Mouse (Mus musculus): Measurements from ENCODE around the gene 5730522E02Rik.

Gene 5730522E02Rik

DNA sequence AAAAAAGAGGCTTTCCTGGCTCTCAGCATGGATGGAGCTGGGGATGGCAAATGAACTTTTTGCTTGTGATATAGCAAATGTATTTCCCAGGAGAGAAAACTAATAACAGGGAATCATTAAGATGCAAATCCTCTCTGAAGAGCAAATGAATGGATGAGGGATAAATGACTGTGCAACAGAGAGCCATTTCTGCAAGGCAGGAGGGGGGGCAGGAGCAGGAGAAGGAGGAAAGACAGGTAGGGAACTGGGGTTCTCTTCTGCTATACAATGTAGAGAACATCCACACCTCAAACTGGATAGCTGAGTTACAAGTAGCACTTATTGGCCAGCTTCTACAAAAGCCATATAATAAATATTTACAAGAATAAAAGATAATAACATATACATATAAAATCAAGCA is 390.8 kb downstream of the 5730522E02Rik start:
- DNase-seq (ENCODE audit: low spot score in 2 of 2): no peak

DNA sequence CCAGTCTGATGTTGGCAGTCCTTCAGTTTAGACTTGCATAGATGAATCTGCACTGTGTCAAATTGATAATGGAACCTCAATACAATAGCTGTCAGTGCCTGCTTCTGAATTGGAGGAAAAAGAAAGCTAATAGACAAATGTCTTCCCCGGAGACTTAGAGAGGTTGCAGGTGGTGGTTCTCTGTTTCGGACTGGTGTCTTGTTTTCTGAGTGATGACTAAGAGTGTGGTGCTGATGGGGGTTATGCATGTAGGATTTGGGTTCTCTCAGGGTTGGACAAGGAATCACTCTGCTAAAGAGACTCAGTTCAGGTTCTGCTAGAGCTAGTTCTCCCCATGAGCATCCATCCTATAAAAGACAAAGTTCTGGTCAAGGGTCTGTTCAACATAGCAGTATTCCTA is 397.1 kb downstream of the 5730522E02Rik start:
- no peak for DNase-seq (ENCODE audit: low spot score in 2 of 2)

DNA sequence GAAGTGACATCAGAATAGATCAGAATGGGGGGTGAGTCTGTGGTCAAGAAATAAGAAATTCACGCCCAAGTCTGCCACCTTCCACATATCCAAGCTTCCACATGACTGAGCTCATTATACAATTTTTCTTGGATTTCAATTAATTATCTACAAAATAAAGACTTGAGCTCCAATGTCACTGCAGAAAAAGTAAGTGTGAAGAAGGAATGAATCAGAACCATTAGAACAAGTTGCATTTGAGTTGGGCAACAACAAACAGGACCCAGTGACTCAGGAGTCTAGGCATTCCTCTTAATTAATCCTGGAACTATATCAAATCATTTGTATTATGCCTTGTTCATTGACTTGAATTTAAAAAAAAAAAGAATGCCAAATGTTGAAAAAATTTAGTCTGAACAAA is 422.9 kb downstream of the 5730522E02Rik start:
- no peak for DNase-seq (ENCODE audit: low spot score in 2 of 2)

DNA sequence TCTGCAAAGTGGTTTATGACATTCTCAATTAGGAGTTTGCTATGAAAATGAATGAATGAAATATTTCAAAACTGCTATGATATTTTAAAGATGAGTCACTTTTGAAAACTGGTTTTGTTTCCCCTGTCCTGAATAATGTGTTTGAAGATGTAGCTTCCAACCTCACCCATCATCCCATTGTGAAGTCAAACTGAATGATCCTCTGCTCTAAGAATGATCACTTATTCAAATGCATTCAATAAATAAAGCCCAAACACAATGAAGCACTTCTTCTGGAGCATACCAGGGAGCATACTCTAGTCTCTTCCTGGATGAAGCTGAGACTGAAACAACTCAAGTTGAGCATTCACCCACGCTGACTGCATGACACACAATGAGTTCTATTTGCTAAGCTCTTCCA is 438.3 kb downstream of the 5730522E02Rik start:
- DNase-seq (ENCODE audit: low spot score in 2 of 2): no peak

DNA sequence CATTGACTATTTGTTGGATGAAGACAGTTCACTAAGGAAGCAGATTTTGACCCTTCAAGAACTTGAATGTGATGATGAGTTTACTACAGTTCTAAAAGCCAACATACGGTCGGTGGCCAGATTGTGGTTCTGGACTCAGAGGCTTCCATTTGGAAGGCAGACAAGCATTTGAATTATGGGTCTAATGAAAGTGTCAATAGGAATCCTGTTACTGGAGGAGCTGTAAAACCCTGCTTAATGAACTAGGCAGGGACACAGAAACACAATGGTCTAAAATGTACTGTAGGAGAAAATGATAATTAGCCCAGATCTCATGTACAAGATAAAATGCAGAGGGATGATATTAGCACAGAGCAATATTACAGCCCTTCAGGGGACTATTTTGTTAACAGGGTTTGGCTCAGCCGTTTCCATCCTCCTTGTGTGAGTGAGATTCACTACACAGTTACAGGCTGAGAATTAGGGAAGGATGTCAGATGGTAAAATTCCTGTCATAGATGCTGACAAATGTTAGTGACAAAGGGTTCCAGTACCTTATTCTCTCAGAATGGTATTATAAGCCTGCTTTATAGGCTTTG is 439.5 kb downstream of the 5730522E02Rik start:
- no peak for DNase-seq (ENCODE audit: low spot score in 2 of 2)

GRCm38 (mm10) chr11:25767584-25768333 is 442.8 kb downstream of the 5730522E02Rik start:
- DNase-seq (ENCODE audit: low spot score in 2 of 2): no peak

DNA sequence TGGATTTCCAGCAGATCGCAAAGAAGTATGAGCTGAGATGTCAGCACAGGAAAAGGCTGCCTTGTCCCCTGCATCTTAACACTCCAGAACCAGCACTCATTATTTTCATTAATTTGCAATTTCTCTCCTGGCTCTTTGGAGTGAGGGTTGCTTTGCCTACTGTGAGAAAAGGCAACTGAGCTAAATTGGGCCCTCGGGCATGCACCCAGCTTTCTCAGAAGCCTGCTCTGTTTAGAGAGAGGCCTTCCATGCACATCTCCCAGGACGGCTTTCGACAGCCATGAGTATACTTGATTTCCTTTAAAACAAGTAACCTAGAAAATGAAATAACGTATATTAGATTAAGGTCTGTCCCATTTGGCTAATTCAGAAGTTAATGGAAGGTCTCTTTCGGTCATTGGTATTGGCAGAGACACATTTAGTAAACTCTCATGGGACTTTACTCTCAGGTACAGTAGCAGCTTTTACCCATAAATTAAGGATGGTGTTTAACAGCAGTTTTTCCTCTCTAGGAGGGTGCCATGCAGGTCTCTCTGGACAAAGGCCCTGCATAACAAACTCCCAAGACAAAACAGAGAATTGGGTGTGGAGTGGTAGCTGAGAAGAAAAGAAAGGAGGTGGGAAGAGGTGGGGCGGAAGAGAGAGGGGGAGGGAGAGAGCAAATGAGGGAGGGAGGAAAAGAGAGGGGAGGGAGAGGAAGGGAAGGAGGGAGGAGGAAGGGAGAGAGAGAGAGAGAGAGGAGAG is 457.2 kb downstream of the 5730522E02Rik start:
- no peak for DNase-seq (ENCODE audit: low spot score in 2 of 2)

GRCm38 (mm10) chr11:25752418-25752817 is 458.1 kb downstream of the 5730522E02Rik start:
- no peak for DNase-seq (ENCODE audit: low spot score in 2 of 2)

DNA sequence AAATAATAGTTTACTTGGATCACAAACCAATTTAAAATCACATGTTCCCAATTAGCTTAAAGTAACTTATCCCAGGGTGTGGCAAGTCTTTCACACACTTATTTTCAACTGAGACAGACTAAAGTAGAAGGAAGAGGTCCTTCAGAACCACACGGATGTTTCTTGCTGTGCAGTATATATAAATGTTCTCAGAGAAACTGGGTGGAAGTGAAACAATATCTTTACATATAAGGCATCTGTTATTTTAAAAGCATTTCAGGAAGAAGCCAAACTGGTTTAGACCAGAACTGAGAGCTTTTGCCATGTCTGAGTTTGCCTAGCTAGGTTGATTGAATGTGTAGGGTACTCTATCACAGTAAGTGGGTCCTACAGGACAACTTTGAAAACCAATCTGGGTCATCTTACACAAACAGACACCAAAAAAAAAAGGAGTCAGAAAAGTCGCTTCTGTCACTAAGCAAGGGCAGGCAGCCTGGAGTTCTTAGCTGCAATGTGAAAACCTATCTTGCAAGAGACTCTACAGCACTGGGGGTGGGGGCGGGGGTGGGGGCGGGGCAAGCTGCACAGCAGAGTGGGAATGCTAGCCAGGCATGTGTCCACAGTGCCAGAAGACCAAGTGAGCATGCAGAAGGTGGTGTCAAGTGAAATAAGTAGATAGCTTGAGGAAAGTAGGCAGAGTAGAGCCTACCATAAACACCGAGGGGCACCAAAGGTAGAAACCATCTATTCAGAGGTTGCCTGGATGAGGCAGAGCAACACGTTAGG is 463.3 kb downstream of the 5730522E02Rik start:
- no peak for DNase-seq (ENCODE audit: low spot score in 2 of 2)

DNA sequence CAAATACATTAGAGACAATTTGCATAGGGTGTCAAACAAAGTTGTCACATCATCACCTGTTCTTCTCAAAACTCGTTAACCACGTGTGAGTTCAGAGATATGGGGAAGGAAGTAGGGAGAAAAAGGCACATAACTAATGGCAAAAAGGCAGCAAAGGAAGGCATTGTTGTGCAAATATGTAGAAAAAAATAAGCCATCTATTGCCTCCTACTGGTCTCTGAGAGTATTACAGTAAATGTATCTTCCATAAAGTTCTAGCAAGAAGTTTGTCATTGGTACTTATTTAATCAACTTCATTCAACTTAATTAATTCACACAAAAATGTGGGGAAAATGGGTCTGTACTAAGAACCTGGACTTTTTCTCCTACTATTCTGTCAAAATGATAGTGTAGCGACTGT is 466.9 kb downstream of the 5730522E02Rik start:
- no peak for DNase-seq (ENCODE audit: low spot score in 2 of 2)

GRCm38 (mm10) chr11:25737255-25737654 is 473.3 kb downstream of the 5730522E02Rik start:
- no peak for DNase-seq (ENCODE audit: low spot score in 2 of 2)

DNA sequence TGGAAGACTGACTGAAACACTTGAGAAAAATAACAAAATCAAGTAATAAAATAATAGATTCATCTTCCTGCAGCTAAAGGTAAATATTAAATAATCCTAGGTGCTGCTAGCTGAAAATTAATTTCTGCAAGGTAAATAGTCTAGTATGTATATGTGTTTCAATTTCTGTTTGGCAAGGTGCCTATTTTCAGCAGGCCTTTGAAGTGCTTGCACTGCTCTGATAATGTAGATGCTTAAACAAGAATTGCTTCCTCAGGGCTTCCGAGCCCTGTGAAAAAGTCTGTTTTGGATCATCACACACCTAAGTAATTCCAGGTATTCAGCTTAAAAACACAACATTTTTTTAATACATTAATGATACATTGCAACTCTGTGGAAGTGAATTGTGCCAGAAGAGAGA is 481.1 kb downstream of the 5730522E02Rik start:
- no peak for DNase-seq (ENCODE audit: low spot score in 2 of 2)

GRCm38 (mm10) chr11:25715447-25716321 is 494.9 kb downstream of the 5730522E02Rik start:
- DNase-seq (ENCODE audit: low spot score in 2 of 2): no peak

- no peak for DNase-seq (ENCODE audit: low spot score in 2 of 2)
Measured at GRCm38 (mm10) chr11:25710559-25710958, 500.0 kb downstream of the 5730522E02Rik start.

DNA sequence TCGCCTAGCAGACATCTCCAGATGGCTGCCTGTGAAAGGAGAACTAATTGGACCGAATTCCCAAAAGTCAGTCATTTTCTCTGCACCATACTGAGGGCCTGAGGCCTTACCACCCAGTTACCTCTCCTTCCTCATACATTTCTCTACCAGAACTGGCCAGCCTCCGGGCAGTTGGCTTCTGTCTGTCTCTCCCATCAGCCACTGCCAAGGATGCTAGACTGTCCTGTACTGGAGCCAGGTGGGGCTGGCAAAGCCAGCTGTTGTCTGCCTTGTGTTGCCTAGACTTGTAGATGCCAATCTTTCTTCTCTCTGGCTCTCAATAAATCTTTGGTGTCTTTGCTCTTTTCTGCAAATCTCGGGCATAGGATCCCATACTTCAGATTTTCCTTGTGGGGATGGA is 500.7 kb downstream of the 5730522E02Rik start:
- no peak for DNase-seq (ENCODE audit: low spot score in 2 of 2)

DNA sequence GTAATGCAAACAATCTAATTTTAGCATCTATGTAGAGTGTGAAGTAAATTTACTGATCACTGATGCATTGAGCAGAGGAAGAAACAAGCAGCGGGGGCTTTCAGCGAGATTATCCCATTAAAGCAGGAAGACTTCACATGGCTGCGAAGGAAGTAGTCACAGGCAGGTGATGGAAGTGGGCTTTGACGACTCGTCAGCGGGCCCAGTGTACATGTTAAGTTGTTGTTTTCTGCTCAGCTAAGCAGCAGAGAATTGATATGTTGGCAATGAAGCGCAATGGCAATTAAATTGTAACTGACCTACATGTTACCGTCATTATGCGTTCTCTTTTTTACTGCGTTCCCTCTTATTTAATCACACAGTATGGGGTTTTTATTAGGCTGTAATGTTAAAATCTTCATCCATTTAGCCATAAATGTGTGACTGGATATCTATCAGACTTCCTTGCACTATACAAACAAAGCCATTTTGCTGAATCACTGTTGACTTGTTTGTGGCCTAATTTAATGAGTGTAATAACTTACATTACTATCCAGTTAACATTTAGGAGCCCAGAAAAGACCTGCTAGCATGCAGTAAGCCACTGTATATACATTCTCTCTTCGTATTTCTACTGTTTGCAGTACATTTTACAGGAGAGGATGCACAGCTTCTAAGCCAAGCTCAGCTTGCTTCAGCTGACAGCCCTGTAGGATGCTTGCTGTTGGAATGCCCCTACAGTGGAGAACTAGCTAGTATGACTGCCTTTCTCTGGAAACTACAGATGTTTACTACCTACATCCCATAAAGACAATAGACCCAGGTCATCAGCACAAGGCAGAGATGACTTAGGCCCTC is 506.0 kb downstream of the 5730522E02Rik start:
- DNase-seq (ENCODE audit: low spot score in 2 of 2): no peak

DNA sequence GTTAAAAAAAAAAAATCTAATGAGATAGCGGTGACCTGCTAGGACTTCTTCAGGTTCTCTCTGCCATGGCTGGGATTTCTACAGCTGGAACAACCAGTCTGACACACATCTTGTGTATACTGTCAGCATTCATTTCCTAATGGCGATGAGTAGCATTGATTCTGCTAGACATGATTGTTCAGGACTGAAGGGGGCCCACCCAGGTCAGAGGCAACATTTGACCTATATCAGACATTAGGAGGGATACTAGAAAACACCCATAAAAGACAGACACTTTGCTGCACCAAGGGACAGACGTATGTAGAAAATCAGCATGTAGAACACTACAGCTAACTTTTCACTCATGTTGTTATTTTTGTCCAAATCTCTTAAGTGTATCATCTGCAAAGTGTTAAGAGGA is 507.8 kb downstream of the 5730522E02Rik start:
- no peak for DNase-seq (ENCODE audit: low spot score in 2 of 2)

DNA sequence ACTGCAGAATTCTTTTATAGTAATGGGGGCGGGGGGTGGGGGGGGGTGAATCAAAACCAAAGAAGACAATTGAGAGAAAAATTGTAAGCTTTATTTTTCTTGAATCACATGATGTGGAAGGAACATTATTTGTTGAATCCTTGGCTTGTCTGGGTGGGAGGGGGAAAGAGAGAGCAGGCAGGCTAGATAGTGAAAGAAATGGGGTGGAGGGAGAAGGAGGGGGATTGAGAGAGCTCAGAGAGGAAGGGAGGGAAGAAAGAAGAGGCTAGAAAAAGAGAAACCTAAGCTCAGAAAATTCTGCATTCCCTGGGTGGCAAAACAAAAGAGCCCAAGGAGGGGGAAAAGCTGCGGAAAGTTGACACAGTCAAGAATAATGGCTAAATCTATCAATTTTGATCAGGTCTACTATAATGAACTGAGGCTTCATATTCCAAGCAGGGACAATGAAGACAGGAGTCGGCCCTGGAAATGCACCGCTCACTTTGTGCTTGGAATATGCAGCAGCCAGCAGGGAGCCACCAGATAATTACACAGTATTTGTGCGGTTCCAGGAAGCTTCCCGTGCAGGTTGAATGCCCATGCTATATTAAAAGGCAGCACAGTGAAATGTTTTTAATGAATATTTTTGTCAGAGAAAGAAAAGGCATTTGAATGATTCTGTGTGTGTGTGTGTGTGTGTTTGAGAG is 512.9 kb downstream of the 5730522E02Rik start:
- DNase-seq (ENCODE audit: low spot score in 2 of 2): no peak

- DNase-seq (ENCODE audit: low spot score in 2 of 2): no peak
Measured at GRCm38 (mm10) chr11:25696168-25696567, 514.4 kb downstream of the 5730522E02Rik start.

- no peak for DNase-seq (ENCODE audit: low spot score in 2 of 2)
Measured at GRCm38 (mm10) chr11:25684731-25685130, 525.8 kb downstream of the 5730522E02Rik start.
